Mouse (Mus musculus) R1 (cell line): ENCODE measurements around the gene Olfr96.

ENCODE experiments used
- DNase-seq: peaks from one replicate; pipeline ENCODE4 v3.0.0-alpha.2; 2018; ENCODE audit warnings: low read depth, low spot score

The Olfr96 gene

GRCm38 (mm10) chr17:37270702-37271092 lies 50.8 kb downstream of the Olfr96 start:
- peak; percentile 22 for DNase-seq

DNA sequence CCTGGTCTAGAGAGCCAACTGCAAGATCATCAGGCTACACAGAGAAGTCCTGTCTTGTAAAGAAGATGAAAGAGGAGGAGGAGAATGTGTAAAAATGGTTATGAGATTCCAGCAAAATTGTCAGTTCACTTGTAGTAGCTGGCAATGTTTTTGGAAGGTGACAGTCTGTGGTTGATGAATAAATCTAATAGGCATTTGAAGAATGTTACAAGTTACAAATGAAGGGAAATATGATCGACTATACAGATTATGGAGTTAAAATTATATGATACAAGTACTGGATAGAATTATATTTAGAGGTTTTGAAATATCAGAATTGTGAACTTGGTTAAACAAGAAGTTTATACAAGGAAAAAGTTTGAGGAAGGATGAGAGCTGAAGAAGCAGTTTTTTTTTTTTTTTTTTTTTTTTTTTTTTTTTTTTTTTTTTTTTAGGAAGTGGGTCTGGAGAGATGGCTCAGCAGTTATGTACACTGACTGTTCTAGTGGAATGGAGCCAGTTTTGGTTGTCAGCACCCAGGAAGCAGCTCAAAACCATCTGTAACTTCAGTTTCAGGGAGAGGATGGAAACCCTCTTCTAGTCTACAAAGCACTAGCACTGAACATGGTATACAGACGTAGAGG lies 55.8 kb downstream of the Olfr96 start:
- DNase-seq: no peak
